Mouse (Mus musculus) cerebellum, adult 2 months (tissue): Measurements from ENCODE around the gene Bcap29.

Source experiments
- CTCF ChIP-seq: fragments of 200-500 bp; IDR thresholded peaks from 2 replicates; pipeline ENCODE4 v1.5.1; 2011; ENCODE audit warnings: low read depth, mild to moderate bottlenecking, control low read depth, low read length, moderate library complexity, borderline replicate concordance; ENCODE audit not compliant: insufficient read depth
- POLR2A ChIP-seq: fragments of 200-500 bp; IDR thresholded peaks from 2 replicates; pipeline ENCODE4 v1.6.1; 2011; ENCODE audit warnings: low read length, control low read depth, borderline replicate concordance; ENCODE audit not compliant: insufficient read depth

DNA sequence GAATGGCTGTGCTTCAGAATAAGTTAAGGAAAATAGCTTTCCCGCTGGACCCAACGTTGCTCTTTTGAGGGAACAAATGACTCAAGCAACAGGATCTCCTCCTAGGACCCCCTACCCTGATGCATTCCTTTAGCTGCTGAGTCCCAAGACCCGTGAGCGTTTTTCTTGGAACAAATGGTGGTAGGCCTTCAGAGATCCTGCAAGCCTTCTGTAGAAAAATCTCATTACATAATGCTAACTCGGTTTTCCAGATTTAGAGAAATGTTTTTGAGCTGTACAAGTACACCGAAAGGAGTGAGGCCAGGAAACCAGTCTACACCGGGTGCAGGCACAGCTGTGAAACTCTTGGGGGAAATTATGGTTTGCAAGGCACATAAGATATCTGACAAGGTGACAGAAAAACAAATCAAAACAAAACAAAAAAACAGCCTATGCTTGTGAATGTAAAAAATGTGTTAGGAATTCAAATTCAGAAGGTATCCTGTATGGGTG, 53.1 kb downstream of the Bcap29 start:
- no peak for TF ChIP-seq CTCF
- TF ChIP-seq POLR2A: no peak
